Mouse (Mus musculus): Measurements from ENCODE around the gene Acsf3. TPM values are rescaled to one million over a fixed set of nuclear protein-coding genes. Genes with fewer than 3 reads are reported as not detected.
A peak's percentile ranks its signal among the peaks of the same experiment; 100 is the strongest.

Acsf3 gene
- polyA plus RNA-seq, 1 experiment = 23.1 TPM

DNA sequence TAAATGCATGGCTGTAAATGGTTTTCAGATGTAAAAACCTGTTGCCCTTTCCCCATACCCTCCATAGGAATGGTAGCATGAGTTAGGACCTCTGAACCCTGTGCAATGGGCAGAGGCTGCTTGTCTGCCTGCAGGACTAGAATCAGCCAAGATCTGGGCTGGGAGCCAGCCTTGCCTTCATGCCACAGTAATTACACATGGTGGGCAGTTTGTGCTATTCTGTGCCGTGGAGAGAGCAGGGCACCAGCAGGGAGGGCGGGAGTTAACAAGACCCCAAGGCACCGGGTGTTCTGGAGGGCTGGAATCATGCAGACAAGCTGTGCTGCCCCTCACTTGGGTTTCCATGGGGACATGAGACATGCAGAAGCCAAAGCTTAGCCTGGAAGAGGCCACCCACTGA, 30.1 kb downstream of the Acsf3 start:
- Histone ChIP-seq H3K4me3 (replicated peaks) (no peak overlapping the region), H3K27me3 (replicated peaks) (peaks cover 20% of the 10 kb centered on the region), H3K36me3 (replicated peaks; ENCODE audit: low read length) (peaks cover 66% of the 10 kb centered on the region), H3K9me3 (no peaks in the 10 kb centered on the region), H3K4me1 (peaks cover 29% of the 10 kb centered on the region)
- TF ChIP-seq FLI1 (IDR thresholded peaks at IDR 0.05; ENCODE audit: low read length) (no peak), GATA1 (IDR thresholded peaks at IDR 0.05; ENCODE audit: borderline replicate concordance, low read length) (no peak)

DNA sequence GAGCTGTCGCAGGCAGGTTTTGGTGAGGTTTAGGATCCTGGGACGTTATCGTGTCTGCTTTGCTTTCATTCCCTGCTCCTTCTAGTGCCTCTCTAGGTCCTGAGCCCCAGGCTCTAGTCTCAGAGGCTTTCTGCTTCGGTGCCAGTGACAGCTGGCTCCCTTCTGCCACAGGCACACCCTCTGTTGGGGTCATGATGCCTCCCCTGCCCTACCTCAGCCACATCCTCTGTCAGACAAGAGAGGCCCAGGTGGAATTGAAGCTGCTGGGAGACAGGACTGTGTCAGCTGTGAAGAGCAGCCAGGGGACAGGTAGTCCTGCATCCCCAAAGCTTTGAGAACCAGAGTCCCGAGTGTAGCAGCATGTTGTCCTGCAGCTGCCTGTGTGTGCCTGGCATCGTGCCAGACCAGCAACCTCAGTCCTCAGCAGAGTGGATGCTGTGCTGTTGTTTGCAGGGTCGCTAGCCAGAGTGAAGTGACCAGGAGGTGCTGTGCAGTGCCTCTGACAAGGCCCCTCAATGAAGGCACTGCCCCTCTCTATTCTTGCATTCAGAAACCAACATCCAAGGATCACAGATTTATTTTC, 31.8 kb downstream of the Acsf3 start:
- peaks cover 20% of the 10 kb centered on the region for H3K27me3 ChIP-seq (replicated peaks)
- TF ChIP-seq GATA1 (IDR thresholded peaks at IDR 0.05; ENCODE audit: borderline replicate concordance, low read length) = no peak
- no peak for TF ChIP-seq FLI1 (IDR thresholded peaks at IDR 0.05; ENCODE audit: low read length)
- no peaks in the 10 kb centered on the region for H3K9me3 ChIP-seq
- peaks cover 80% of the 10 kb centered on the region for H3K36me3 ChIP-seq (replicated peaks; ENCODE audit: low read length)
- no peak overlapping the region for H3K4me3 ChIP-seq (replicated peaks)
- peaks cover 29% of the 10 kb centered on the region for H3K4me1 ChIP-seq

DNA sequence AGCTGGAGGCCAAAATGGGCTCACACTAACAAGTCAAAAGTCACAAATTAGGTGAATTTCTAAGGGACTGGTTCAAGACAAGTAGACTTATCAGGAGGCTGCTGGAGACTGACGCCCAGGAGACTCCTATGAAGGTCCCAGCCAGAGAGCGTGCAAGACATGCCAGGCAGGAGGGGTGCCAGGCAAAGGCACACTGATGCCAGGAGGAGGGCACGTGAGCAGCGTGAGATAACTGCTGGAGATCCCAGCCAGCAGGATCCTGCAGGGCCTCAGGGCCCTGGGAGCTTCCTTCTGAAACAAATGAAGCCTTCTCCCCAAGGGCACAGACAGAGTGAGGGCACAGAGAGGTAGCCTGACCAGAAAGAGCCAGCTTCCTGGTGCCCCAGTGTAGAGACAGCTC, 32.6 kb downstream of the Acsf3 start:
- H3K9me3 ChIP-seq = no peaks in the 10 kb centered on the region
- peaks cover 20% of the 10 kb centered on the region for H3K27me3 ChIP-seq (replicated peaks)
- peaks cover 29% of the 10 kb centered on the region for H3K4me1 ChIP-seq
- no peak for TF ChIP-seq FLI1 (IDR thresholded peaks at IDR 0.05; ENCODE audit: low read length)
- TF ChIP-seq GATA1 (IDR thresholded peaks at IDR 0.05; ENCODE audit: borderline replicate concordance, low read length) = no peak
- no peak overlapping the region for H3K4me3 ChIP-seq (replicated peaks)
- H3K36me3 ChIP-seq (replicated peaks; ENCODE audit: low read length) = peaks cover 80% of the 10 kb centered on the region

DNA sequence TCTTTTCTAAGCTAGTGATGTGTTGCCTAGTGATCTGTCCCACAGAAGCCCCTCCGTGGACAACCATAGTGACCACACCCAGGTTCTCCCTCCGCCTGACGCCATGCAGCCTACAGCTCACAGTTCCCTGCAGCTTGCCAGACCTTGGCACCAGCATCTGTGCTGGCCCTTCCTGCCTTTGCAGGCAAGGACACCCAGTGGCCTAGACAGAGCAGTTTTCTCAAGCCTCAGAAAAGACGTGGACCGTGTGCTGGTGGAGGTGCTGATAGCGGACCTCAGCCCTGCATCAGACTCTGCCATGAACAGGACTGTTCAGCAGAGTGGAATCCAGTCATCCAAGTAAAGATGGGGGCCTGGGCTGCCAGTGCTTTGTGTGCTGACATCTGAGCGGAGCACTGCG, 35.1 kb downstream of the Acsf3 start:
- H3K36me3 ChIP-seq (replicated peaks; ENCODE audit: low read length) = peaks cover 80% of the 10 kb centered on the region
- peaks cover 22% of the 10 kb centered on the region for H3K27me3 ChIP-seq (replicated peaks)
- H3K4me1 ChIP-seq = peaks cover 32% of the 10 kb centered on the region
- H3K9me3 ChIP-seq = no peaks in the 10 kb centered on the region
- TF ChIP-seq FLI1 (IDR thresholded peaks at IDR 0.05; ENCODE audit: low read length) (no peak), GATA1 (IDR thresholded peaks at IDR 0.05; ENCODE audit: borderline replicate concordance, low read length) (no peak)
- H3K4me3 ChIP-seq (replicated peaks) = no peak overlapping the region

DNA sequence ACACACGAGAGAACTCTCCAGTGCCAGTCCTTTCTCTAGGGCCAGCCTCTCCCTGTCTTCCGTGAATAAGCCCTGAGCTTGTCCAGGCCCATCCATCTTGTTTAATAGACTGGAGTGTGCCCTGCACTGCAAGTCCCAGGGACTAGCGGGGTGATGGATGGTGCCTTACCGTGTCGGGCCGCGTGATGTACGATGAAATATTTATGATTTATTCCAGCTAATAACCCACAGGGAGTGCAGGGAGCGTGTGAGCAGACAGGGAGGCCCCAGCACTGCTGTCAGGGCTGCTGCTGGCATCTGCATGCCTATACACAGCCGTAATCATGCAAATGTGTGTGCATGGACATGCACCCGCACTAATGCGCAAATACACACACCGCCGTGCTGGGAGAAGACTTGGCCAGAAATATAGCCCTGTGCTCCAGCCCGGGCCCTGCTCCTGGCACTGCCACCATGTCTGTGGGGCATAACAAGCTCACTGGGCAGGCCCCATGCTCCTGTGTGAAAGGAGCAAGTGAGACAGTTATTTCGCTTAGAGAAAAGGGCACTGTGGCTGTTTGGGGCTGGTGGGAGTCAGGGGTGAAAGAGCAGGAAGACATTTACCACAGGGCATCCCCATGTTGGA, 36.7 kb downstream of the Acsf3 start:
- TF ChIP-seq GATA1 (IDR thresholded peaks at IDR 0.05; ENCODE audit: borderline replicate concordance, low read length) (no peak), FLI1 (IDR thresholded peaks at IDR 0.05; ENCODE audit: low read length) (no peak)
- peaks cover 42% of the 10 kb centered on the region for H3K4me1 ChIP-seq
- H3K9me3 ChIP-seq = no peaks in the 10 kb centered on the region
- peaks cover 11% of the 10 kb centered on the region for H3K27me3 ChIP-seq (replicated peaks)
- peaks cover 75% of the 10 kb centered on the region for H3K36me3 ChIP-seq (replicated peaks; ENCODE audit: low read length)
- H3K4me3 ChIP-seq (replicated peaks) = no peak overlapping the region

DNA sequence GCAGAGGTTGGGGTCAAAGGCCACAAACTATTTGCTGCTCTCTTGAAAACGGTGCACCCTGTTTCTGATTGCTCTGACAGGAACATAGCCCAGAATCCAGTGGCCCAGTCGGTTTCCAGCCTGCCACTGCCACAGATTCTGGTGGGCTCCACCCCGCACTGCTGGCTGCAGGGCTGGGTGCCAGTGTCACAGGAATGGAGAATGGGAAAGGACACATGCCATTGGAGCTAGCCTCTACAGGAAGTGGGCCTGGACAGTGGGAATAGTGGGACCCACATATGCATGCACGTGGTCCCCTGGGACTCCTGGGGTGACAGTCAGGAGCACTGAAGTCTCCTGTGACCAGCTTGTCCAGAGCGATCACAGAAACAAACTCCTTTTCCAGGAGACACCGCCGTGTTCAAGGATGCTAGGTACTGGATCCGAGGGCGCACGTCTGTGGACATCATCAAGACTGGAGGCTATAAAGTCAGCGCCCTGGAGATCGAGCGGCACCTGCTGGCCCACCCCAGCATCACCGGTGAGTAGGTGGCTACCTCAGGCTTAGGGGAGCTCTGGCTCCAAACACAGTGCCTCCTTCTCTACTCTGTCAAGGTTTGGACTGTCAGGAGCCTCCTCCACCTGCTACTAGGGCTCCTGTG, 37.4 kb downstream of the Acsf3 start:
- TF ChIP-seq FLI1 (IDR thresholded peaks at IDR 0.05; ENCODE audit: low read length) = no peak
- TF ChIP-seq GATA1 (IDR thresholded peaks at IDR 0.05; ENCODE audit: borderline replicate concordance, low read length) = no peak
- peaks cover 9% of the 10 kb centered on the region for H3K27me3 ChIP-seq (replicated peaks)
- no peaks in the 10 kb centered on the region for H3K9me3 ChIP-seq
- H3K4me3 ChIP-seq (replicated peaks) = no peak overlapping the region
- peaks cover 75% of the 10 kb centered on the region for H3K36me3 ChIP-seq (replicated peaks; ENCODE audit: low read length)
- peaks cover 47% of the 10 kb centered on the region for H3K4me1 ChIP-seq

DNA sequence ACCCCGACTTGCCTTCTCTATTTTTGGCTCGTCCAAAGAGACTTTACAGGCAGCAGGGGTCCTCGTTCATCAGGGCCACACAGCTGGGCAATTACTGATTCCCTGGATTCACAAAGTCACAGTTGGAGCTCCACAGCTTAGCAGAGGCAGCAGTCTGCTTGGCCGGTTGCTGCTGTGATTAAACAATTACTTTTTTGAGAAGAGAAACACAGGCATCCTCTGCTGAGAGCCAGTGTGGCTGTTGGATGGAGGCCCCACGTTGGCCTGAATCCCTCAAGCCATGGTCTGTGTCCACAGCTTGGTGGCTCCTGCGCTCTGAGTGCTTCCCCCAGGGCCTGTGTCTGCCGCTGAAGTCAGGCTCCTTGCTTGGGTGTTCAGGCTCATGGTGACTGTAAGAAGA, 39.3 kb downstream of the Acsf3 start:
- peaks cover 9% of the 10 kb centered on the region for H3K27me3 ChIP-seq (replicated peaks)
- H3K36me3 ChIP-seq (replicated peaks; ENCODE audit: low read length) = peaks cover 78% of the 10 kb centered on the region
- TF ChIP-seq GATA1 (IDR thresholded peaks at IDR 0.05; ENCODE audit: borderline replicate concordance, low read length) (no peak), FLI1 (IDR thresholded peaks at IDR 0.05; ENCODE audit: low read length) (no peak)

DNA sequence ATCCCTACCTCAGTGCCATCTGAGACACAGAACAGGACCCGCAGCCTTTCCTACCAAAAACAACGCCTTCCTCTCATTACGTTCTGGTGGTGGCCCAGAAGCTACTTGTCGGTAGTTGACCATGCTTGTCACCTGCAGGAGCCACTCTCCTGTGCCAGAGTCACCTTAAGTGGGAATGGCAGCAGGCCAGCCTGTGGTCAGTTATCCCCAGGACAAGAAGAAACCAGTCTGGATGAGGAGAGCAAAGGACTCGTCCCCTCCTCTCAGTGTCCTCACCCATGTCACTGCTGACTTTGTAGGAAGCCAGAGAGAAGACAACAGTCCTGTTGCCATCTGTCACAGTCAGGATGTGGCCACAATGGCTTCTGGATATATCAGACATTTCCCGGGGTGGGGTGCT, 41.7 kb downstream of the Acsf3 start:
- Histone ChIP-seq H3K9me3 (no peaks in the 10 kb centered on the region), H3K4me1 (peaks cover 71% of the 10 kb centered on the region), H3K4me3 (replicated peaks) (peak overlapping the region; percentile 40), H3K36me3 (replicated peaks; ENCODE audit: low read length) (peaks cover 57% of the 10 kb centered on the region), H3K27me3 (replicated peaks) (peaks cover 27% of the 10 kb centered on the region)
- TF ChIP-seq FLI1 (IDR thresholded peaks at IDR 0.05; ENCODE audit: low read length) (no peak), GATA1 (IDR thresholded peaks at IDR 0.05; ENCODE audit: borderline replicate concordance, low read length) (no peak)

More for the DNA sequence above, 39.3 kb downstream of the Acsf3 start:
- Histone ChIP-seq H3K4me1 (peaks cover 57% of the 10 kb centered on the region), H3K4me3 (replicated peaks) (no peak overlapping the region), H3K9me3 (no peaks in the 10 kb centered on the region)

DNA sequence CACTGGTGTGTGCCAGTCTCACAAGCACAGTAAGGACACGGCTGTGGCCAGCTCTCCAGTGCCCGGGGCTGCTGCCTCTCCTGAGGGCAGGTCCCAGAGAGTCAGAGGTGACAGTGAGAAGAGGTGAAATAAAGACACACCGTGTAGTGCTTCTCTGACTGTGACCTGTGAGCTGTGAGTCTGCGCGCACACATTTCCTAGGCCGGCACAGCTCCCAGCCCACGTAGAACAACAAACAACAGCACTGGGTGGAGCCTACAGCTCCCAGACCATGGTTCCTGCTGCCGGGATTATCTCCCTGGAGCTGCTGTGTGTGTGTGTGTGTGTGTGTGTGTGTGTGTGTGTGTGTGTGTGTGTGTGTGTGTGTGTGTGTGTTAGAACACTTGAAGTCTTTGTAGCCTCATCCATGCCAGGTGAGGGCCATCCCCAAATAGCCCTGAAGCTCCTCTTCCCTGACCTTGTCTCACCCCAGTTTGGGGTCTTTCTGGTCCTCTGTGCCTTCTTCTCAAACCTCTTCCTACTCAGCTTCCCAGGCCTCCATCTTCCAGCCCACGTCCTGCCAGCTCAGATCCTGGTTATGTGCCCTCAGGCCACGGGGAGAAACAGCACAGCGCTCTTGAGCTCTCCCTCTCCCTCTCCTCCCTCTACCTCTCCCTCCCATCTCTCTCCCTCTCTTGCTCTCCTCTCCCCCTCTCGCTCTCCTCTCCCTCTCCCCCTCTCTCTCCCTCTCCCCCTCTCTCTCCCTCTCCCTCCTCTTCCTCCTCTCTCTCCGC, 42.6 kb downstream of the Acsf3 start:
- no peaks in the 10 kb centered on the region for H3K9me3 ChIP-seq
- peaks cover 48% of the 10 kb centered on the region for H3K36me3 ChIP-seq (replicated peaks; ENCODE audit: low read length)
- H3K4me3 ChIP-seq (replicated peaks) = peak overlapping the region; percentile 70
- H3K4me1 ChIP-seq = peaks cover 71% of the 10 kb centered on the region
- TF ChIP-seq FLI1 (IDR thresholded peaks at IDR 0.05; ENCODE audit: low read length) (no peak), GATA1 (IDR thresholded peaks at IDR 0.05; ENCODE audit: borderline replicate concordance, low read length) (no peak)
- H3K27me3 ChIP-seq (replicated peaks) = peaks cover 27% of the 10 kb centered on the region

Data from megakaryocyte, embryonic 14.5 days (primary cell).